Mouse (Mus musculus) embryonic stem cell, embryonic (primary cell): ENCODE data around the gene Gdi2.
"Not testable (repeated sequence)": the region's sequence is repeated elsewhere in the genome, so short reads cannot be mapped to it uniquely, and the experiment has no call there.

ENCODE experiments used
- CTCF ChIA-PET, 4 experiments: fragments of 300-600 bp in 2 of 4; fragments of 350-600 bp in 2 of 4; sonication (Branson Sonifier 250); formaldehyde crosslinking; loops; one replicate each; lab custom pipeline; 2022; ENCODE audit warnings: inconsistent platforms in 2 of 4; lab: Charles Lee
- POLR2A ChIA-PET, 4 experiments: fragments of 300-600 bp in 2 of 4; fragments of 350-600 bp in 2 of 4; sonication (Branson Sonifier 250); formaldehyde crosslinking; loops; one replicate each; lab custom pipeline; 2022; ENCODE audit warnings: antibody characterized with exemption in 4 of 4, inconsistent platforms in 1 of 4; lab: Charles Lee

Gene Gdi2

DNA sequence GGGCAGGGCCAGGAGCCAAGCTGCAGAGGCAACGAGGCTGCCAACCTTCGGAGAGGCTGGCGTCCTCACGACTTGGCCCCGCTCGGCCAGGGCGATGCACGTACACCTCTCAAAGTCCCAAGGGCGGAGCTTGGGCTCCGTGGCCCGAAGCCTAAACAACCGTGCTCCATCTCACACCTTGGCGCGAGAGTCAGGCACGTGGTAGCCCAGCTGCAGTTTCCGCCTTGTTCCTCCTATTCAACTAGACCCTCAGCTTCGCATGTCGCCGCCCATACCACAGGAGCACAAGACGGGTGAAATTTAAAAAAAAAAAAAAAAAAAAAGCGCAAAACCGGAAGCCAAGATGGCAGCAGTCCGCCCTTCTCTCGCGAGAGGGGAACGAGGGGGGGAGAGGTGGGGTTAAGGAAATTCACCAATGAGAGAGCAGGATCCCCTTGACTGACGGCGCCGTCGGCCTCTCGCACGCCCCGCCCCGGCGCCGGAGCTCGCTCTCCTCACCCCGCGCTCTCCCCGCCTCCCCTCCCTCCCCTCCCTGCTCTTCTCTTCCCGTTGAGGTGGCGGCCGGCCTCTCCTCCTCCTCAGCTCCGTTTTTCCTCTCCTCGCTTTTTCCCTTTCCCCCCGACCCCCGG is at the start of gene Gdi2:
Gene Gdi2, plus strand, starts transcription at position 470 of the 629 bp plus-strand sequence.
- CTCF ChIA-PET: interaction anchor here in 2 of 4 experiments (0.7 to 1.8 kb wide), 5 partner anchors 11 to 99 kb away, joined by 3 to 6 read pairs (median 3); no protein-coding TSS in a partner anchor
- POLR2A ChIA-PET: interaction anchor here (0.6 to 5.1 kb wide), 44 partner anchors 8 to 1234 kb away, joined by 3 to 63 read pairs (median 5); partner anchors contain the start of genes Net1 (in 3 of the 4), Tubal3 (in 3 of the 4), Asb13 (in 2 of the 4) and Fam208b (in 2 of the 4)

DNA sequence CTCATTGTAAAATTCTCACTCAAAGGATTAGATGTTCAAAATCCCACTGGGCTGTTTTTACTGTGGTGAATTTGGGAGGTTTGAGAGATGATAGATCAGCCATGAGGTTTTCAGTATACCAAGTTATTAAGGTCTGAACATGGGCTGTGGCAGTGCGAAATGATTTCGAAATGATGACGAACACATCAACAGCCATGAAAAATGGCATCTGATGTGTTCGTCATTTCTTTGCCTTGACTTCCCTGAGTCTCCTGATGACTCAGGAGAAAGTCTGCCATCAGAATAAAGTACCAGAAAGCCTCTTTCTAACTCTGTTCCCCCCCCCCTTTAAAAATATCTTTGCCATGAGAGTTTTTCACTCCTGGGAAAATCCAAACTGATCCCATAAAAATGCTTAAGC is 42.3 kb upstream of the Gdi2 start:
- POLR2A ChIA-PET: no interaction called here
- CTCF ChIA-PET: no interaction called here

GRCm38 (mm10) chr13:3501014-3501413 is 36.8 kb upstream of the Gdi2 start:
- CTCF ChIA-PET, POLR2A ChIA-PET: not testable (repeated sequence)

DNA sequence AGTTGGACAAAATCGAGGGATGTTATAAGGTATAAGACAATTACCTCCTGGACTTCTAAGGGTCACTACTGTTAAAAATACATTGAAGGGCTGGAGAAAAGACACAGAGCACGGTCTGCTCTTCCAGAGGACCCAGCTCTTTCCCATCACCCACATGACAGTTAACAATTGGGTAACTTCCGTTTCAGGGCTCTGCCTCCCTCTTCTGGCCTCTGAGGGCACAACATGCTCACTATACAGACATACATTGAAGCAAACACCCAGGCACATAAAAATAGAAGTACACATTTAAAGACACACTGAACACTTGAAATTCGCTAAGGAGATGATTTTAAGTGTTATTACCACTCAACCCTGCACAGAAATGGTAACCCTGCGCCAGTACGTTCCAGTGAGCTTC is 22.5 kb upstream of the Gdi2 start:
- ChIA-PET CTCF (interaction anchor here in 3 of 4 experiments (0.6 to 1.0 kb wide), 8 partner anchors 17 to 232 kb away, joined by 3 to 6 read pairs (median 4); partner anchors contain the start of gene Gdi2 (in 1 of the 3)), POLR2A (interaction anchor here in 2 of 4 experiments (0.6 to 1.3 kb wide), 2 partner anchors 17 to 22 kb away, joined by 3 to 6 read pairs; partner anchors contain the start of gene Gdi2 (in 1 of the 2))

- CTCF ChIA-PET, POLR2A ChIA-PET: not testable (repeated sequence)
These were observed 18.5 kb upstream of the Gdi2 start for GRCm38 (mm10) chr13:3519357-3519756.

- POLR2A ChIA-PET: interaction anchor here in 1 of 4 experiments (1.2 kb wide), 1 partner anchor 12 kb away, joined by 4 read pairs; no protein-coding TSS in a partner anchor
- CTCF ChIA-PET: not testable (repeated sequence)
These were observed 17.9 kb upstream of the Gdi2 start for GRCm38 (mm10) chr13:3519994-3520393.

GRCm38 (mm10) chr13:3523459-3523858 is 14.4 kb upstream of the Gdi2 start:
- POLR2A ChIA-PET: interaction anchor here in 2 of 4 experiments (1.7 to 2.0 kb wide), 2 partner anchors 9 to 14 kb away, joined by 5 to 7 read pairs; partner anchors contain the start of gene Gdi2 (in 1 of the 2)
- CTCF ChIA-PET: no interaction called here

DNA sequence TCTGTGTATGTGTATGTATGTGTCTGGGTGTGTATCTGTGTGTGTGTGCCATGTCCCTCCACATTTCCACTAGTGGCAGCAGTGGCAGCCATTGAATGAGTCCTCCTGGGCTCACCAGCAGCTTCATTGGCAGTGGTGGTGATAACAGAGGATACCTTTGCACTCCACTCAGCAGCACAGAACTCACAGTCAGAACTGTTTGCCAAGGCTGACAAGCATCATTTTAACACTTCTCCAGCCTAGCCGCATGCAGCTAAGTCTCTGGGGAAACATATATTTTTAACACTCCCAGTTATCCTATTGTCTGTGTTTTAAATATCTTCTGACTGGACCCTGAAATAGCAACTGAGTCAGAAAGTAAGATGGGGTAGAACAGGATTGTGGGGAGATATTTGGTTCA is 13.9 kb upstream of the Gdi2 start:
- POLR2A ChIA-PET: interaction anchor here in 2 of 4 experiments (1.7 to 2.0 kb wide), 2 partner anchors 8 to 14 kb away, joined by 5 to 7 read pairs; partner anchors contain the start of gene Gdi2 (in 1 of the 2)
- CTCF ChIA-PET: no interaction called here

GRCm38 (mm10) chr13:3525611-3526051 is 12.2 kb upstream of the Gdi2 start:
- CTCF ChIA-PET: interaction anchor here in 1 of 4 experiments (0.6 kb wide), 1 partner anchor 1741 kb away, joined by 5 read pairs; no protein-coding TSS in a partner anchor
- POLR2A ChIA-PET: interaction anchor here in 1 of 4 experiments (2.5 kb wide), 1 partner anchor 12 kb away, joined by 15 read pairs; the partner anchor contains the start of gene Gdi2

GRCm38 (mm10) chr13:3526328-3526727 is 11.5 kb upstream of the Gdi2 start:
- ChIA-PET CTCF (no interaction called here), POLR2A (interaction anchor here in 2 of 4 experiments (0.7 to 2.5 kb wide), 2 partner anchors 12 to 23 kb away, joined by 3 to 15 read pairs; partner anchors contain the start of gene Gdi2 (in 1 of the 2))

GRCm38 (mm10) chr13:3530451-3530850 is 7.4 kb upstream of the Gdi2 start:
- CTCF ChIA-PET: interaction anchor here in 1 of 4 experiments (0.5 kb wide), 1 partner anchor 528 kb away, joined by 4 read pairs; no protein-coding TSS in a partner anchor
- POLR2A ChIA-PET: interaction anchor here in 2 of 4 experiments (1.0 to 2.5 kb wide), 3 partner anchors 12 to 126 kb away, joined by 3 to 26 read pairs (median 4); no protein-coding TSS in a partner anchor

DNA sequence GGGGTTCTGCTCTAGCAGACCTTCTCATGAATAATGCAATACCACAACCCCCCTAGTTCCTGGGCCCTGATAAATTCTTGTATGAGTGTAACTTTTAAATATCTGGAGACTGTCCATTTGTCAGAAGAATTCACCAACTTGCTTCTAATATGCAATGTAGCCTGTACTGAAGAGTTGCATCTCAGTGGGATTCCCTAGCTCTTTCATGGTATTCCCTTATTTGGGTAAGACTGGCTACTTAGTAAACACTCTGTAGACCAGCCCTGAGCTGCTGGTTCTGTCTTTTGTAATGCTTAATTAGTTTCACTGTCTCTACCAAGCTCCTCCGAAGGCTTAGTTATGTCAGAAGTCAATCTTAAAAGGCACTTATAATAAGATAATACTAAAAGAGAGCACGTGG is 6.7 kb upstream of the Gdi2 start:
- CTCF ChIA-PET: interaction anchor here in 1 of 4 experiments (0.6 kb wide), 1 partner anchor 26 kb away, joined by 4 read pairs; no protein-coding TSS in a partner anchor
- POLR2A ChIA-PET: interaction anchor here in 2 of 4 experiments (0.7 to 2.5 kb wide), 7 partner anchors 12 to 362 kb away, joined by 3 to 26 read pairs (median 5); partner anchors contain the start of gene Asb13 (in 1 of the 2)

DNA sequence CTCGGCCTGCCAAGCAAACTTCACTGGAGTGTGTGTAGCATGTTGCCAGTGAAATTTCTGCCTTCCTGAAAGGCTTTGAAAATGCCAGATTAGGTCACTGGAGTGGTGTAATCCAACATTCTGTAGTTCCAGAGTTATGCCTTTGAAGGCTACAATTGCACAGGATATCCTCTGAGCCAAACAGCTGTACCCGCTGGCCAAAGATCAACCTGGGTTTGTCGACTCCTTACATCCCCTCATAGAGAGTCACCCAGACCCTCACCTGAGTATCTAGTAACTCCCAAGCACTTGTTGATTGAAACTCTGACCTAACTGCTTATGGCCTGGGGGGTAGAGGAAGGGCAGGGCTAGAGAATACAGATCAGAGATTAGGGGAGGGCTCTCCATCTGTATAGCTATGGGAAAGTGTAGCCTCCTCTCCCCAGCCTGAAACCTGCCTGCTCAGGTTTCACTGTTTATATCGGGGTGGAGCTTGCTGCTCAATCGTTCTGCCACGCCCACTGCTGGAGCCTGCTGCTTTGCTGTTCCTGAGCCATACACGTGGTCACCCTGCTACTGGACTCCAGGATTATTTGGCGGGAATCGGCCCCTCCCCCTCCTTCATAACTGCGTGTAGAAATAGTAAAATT is 6.1 kb upstream of the Gdi2 start:
- ChIA-PET POLR2A (interaction anchor here in 2 of 4 experiments (0.6 to 2.5 kb wide), 17 partner anchors 9 to 362 kb away, joined by 3 to 26 read pairs (median 4); partner anchors contain the start of gene Asb13 (in 1 of the 2)), CTCF (interaction anchor here in 3 of 4 experiments (0.7 to 1.1 kb wide), 3 partner anchors 17 to 134 kb away, joined by 4 to 9 read pairs (median 6); no protein-coding TSS in a partner anchor)

- ChIA-PET CTCF (interaction anchor here in 3 of 4 experiments (0.7 to 1.1 kb wide), 4 partner anchors 17 to 710 kb away, joined by 3 to 9 read pairs (median 5); no protein-coding TSS in a partner anchor), POLR2A (interaction anchor here (0.7 to 2.5 kb wide), 18 partner anchors 8 to 361 kb away, joined by 3 to 26 read pairs (median 4); partner anchors contain the start of gene Asb13 (in 2 of the 4))
These were observed 5.4 kb upstream of the Gdi2 start for GRCm38 (mm10) chr13:3532451-3532850.

DNA sequence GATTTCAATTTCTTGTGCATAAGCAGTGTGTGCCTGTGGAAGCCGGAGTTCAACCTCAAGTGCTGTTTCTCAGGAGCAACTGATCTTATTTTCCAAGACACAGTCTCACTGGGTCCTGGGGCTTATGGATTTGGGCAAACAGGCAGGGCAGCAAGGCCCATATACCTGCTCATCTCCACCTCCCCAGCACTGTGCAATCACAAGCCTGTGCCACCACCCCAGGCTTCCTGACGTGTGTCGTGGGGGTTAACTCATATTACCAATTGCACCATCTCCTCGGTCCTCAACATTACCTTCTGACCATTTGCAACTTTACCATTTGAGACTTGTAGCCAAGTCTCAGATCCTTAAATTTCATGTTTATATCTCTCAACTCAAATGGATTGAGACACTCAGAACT is 3.7 kb upstream of the Gdi2 start:
- CTCF ChIA-PET: no interaction called here
- POLR2A ChIA-PET: no interaction called here

- CTCF ChIA-PET: interaction anchor here in 2 of 4 experiments (0.7 to 1.8 kb wide), 4 partner anchors 10 to 60 kb away, joined by 3 to 6 read pairs (median 3); no protein-coding TSS in a partner anchor
- POLR2A ChIA-PET: interaction anchor here (0.6 to 5.1 kb wide), 38 partner anchors 8 to 1233 kb away, joined by 3 to 63 read pairs (median 5); partner anchors contain the start of genes Asb13 (in 2 of the 4), Fam208b (in 2 of the 4), Net1 (in 2 of the 4) and Tubal3 (in 2 of the 4)
These were observed 533 bp downstream of the Gdi2 start for GRCm38 (mm10) chr13:3538223-3538968.

DNA sequence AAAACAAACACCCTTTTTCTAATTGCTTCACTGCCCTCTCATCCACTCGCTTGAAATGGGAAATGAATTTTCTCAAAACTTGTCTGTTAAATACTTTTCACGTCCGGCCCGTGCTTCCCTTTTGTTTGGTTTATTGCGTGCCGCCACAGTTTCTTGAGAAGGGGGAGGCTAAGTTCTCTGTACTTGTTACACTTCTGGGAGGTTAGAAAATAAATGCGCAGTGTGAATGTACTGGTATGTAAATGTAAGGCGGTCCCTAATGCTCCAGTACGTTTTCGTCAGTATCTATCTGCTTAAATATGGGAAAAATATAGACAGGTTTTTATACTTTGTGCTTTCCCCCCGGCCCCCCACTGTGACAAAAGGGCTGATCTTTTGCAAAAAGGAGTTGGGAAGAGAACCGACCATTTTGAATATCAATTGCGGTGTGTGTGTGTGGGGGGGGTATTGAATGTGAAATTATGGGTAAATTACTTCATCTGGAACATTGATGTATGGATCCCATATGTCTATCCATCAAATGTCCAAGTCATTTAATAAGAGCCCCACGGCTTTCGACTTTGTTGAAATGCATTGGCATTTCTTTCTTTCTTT is 1.2 kb downstream of the Gdi2 start:
- ChIA-PET CTCF (interaction anchor here in 1 of 4 experiments (1.0 kb wide), 1 partner anchor 61 kb away, joined by 3 read pairs; no protein-coding TSS in a partner anchor), POLR2A (interaction anchor here in 3 of 4 experiments (0.7 to 5.1 kb wide), 18 partner anchors 9 to 354 kb away, joined by 3 to 63 read pairs (median 8); partner anchors contain the start of genes Fam208b (in 2 of the 3) and Asb13 (in 1 of the 3))
